Mouse (Mus musculus) MEL (cell line): ENCODE data around the gene Aplf. TPM values are rescaled to one million over a fixed set of nuclear protein-coding genes. Genes with fewer than 3 reads are reported as not detected.

Source experiments
- DNase-seq: peaks from one replicate; pipeline ENCODE4 v3.0.0; 2011; ENCODE audit warnings: low read depth, low spot score
- H3K27ac ChIP-seq: 2 replicates; pipeline ENCODE4 v1.5.1; 2012; ENCODE audit warnings: low read depth, mild to moderate bottlenecking, control low read depth, low read length, moderate library complexity; ENCODE audit not compliant: control insufficient read depth
- H3K27me3 ChIP-seq, 2 experiments: fragments of 150-350 bp in 1 of 2; sonication (generic) in 1 of 2; 2 replicates each; pipeline ENCODE4 v1.6.1; 2012; ENCODE audit warnings: low read length in 2 of 2, mild to moderate bottlenecking in 2 of 2, improper control_type of control experiment in 1 of 2, moderate library complexity in 1 of 2; ENCODE audit not compliant: insufficient read depth in 2 of 2, control insufficient read depth in 1 of 2
- H3K36me3 ChIP-seq, 2 experiments: 2 replicates each; pipeline ENCODE4 v1.6.1; 2012 to 2014; ENCODE audit warnings: low read length in 2 of 2, improper control_type of control experiment in 1 of 2, inconsistent platforms in 1 of 2, mild to moderate bottlenecking in 1 of 2; ENCODE audit not compliant: insufficient read depth in 2 of 2, control insufficient read depth in 1 of 2
- H3K4me1 ChIP-seq, 2 experiments: fragments of 150-350 bp in 1 of 2; sonication (generic) in 1 of 2; 2 replicates each; pipeline ENCODE4 v1.6.1; 2012; ENCODE audit warnings: low read length in 2 of 2, improper control_type of control experiment in 1 of 2, mild to moderate bottlenecking in 1 of 2; ENCODE audit not compliant: insufficient read depth in 2 of 2, control insufficient read depth in 1 of 2
- H3K4me3 ChIP-seq, 2 experiments: fragments of 150-350 bp in 1 of 2; sonication (generic) in 1 of 2; 2 replicates each; pipeline ENCODE4 v1.5.1; 2012; ENCODE audit warnings: low read depth in 2 of 2, low read length in 2 of 2, mild to moderate bottlenecking in 2 of 2, moderate library complexity in 2 of 2, control low read depth in 1 of 2, improper control_type of control experiment in 1 of 2; ENCODE audit not compliant: control insufficient read depth in 1 of 2, insufficient read depth in 1 of 2
- H3K79me2 ChIP-seq: 2 replicates; pipeline ENCODE4 v1.6.1; 2012; ENCODE audit warnings: mild to moderate bottlenecking, low read length, moderate library complexity; ENCODE audit not compliant: control insufficient read depth, poor library complexity, insufficient read depth
- H3K9ac ChIP-seq: 2 replicates; pipeline ENCODE4 v1.6.1; 2012; ENCODE audit warnings: low read depth, mild to moderate bottlenecking, control low read depth, low read length, moderate library complexity; ENCODE audit not compliant: control insufficient read depth, poor library complexity, severe bottlenecking
- H3K9me3 ChIP-seq: fragments of 150-350 bp; sonication (generic); replicated peaks from 2 replicates; pipeline ENCODE4 v1.6.1; 2012; ENCODE audit warnings: mild to moderate bottlenecking, low read length, improper control_type of control experiment, moderate library complexity; ENCODE audit not compliant: insufficient read depth
- EP300 ChIP-seq, 2 experiments: IDR thresholded peaks; 2 replicates each; pipeline ENCODE4 v1.6.1; 2011; ENCODE audit warnings: improper control_type of control experiment in 2 of 2, low read length in 2 of 2, low read depth in 1 of 2, mild to moderate bottlenecking in 1 of 2
- ETS1 ChIP-seq: IDR thresholded peaks from 2 replicates; pipeline ENCODE4 v1.6.1; 2012; ENCODE audit warnings: low read depth, mild to moderate bottlenecking, inconsistent platforms, low read length, improper control_type of control experiment, moderate library complexity
- GABPA ChIP-seq: IDR thresholded peaks from 2 replicates; pipeline ENCODE4 v1.6.1; 2012; ENCODE audit warnings: low read depth, mild to moderate bottlenecking, inconsistent platforms, low read length, improper control_type of control experiment, moderate library complexity
- KAT2A ChIP-seq: conservative IDR thresholded peaks from 2 replicates; pipeline ENCODE4 v1.6.1; 2012; ENCODE audit warnings: low read depth, low read length, improper control_type of control experiment, inconsistent platforms
- MAX ChIP-seq: IDR thresholded peaks from 2 replicates; pipeline ENCODE4 v1.6.1; 2011; ENCODE audit warnings: low read length, improper control_type of control experiment
- MAZ ChIP-seq: IDR thresholded peaks from 2 replicates; pipeline ENCODE4 v1.6.1; 2012; ENCODE audit warnings: low read depth, mild to moderate bottlenecking, inconsistent platforms, low read length, improper control_type of control experiment
- MEF2A ChIP-seq: IDR thresholded peaks from 2 replicates; pipeline ENCODE4 v1.6.1; 2014; ENCODE audit warnings: low read depth, mild to moderate bottlenecking, inconsistent platforms, low read length, improper control_type of control experiment; ENCODE audit not compliant: poor library complexity, insufficient replicate concordance, severe bottlenecking; ENCODE audit errors: extremely low read depth
- MXI1 ChIP-seq: IDR thresholded peaks from 2 replicates; pipeline ENCODE4 v1.6.1; 2011; ENCODE audit warnings: mild to moderate bottlenecking, low read depth, low read length, improper control_type of control experiment
- MYB ChIP-seq: IDR thresholded peaks from 2 replicates; pipeline ENCODE4 v1.6.1; 2011; ENCODE audit warnings: mild to moderate bottlenecking, low read depth, low read length, improper control_type of control experiment
- POLR2AphosphoS2 ChIP-seq: IDR thresholded peaks from 2 replicates; pipeline ENCODE4 v1.6.1; 2011; ENCODE audit warnings: low read length, improper control_type of control experiment
- RAD21 ChIP-seq: IDR thresholded peaks from 2 replicates; pipeline ENCODE4 v1.6.1; 2011; ENCODE audit warnings: mild to moderate bottlenecking, low read depth, low read length, improper control_type of control experiment
- SIN3A ChIP-seq: IDR thresholded peaks from 2 replicates; pipeline ENCODE4 v1.6.1; 2012; ENCODE audit warnings: low read length, improper control_type of control experiment, inconsistent platforms
- TCF12 ChIP-seq: IDR thresholded peaks from 2 replicates; pipeline ENCODE4 v1.6.1; 2014; ENCODE audit warnings: low read depth, mild to moderate bottlenecking, inconsistent platforms, low read length, improper control_type of control experiment, moderate library complexity
- USF1 ChIP-seq: IDR thresholded peaks from 2 replicates; pipeline ENCODE4 v1.6.1; 2014; ENCODE audit warnings: low read depth, mild to moderate bottlenecking, inconsistent platforms, low read length, improper control_type of control experiment, moderate library complexity
- ZNF384 ChIP-seq: IDR thresholded peaks from 2 replicates; pipeline ENCODE4 v1.6.1; 2012; ENCODE audit warnings: low read depth, mild to moderate bottlenecking, inconsistent platforms, low read length, improper control_type of control experiment
- polyA plus RNA-seq, 2 experiments: library from polyadenylated mRNA; stranded (reverse) in 1 of 2; unstranded in 1 of 2; fragments of >175 nt in 1 of 2; fragments of >200 nt in 1 of 2; gene quantifications; 2 replicates each; pipeline versions ENCODE4 v1.2.1 to v1.2.4; 2012; ENCODE audit warnings: low replicate concordance in 2 of 2, low read depth in 1 of 2; ENCODE audit not compliant: insufficient read length in 2 of 2, insufficient read depth in 1 of 2, missing spikeins in 1 of 2
- total RNA-seq: library from RNA; depleted of rRNA; stranded (reverse); fragments of 300-350 nt; gene quantifications from 2 replicates; pipeline ENCODE4 v1.2.3, GENCODE M21; 2012; rRNA removed

Aplf gene
- total and polyA plus RNA-seq, 3 experiments, result 12.6 to 20.3 TPM; not detected in 1

DNA sequence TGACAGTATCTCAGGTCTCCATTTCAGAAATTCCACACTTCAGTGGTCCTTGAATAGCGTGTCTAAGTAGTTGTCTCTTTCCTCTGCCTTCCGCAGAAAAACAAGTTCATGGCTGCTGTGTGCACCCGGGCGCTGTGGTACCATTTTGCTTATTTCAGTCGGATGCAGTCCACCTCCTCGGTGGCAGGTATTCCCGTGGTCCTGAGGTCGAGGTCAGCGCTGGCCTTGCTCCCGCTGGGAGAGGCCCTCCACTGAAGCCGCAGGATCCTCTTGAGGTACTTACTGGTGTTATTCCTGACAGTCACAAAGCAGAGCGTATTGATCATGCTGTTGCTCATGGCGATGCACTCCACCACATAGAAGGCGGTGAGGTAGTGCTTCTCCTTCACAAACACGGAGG lies 90.9 kb downstream of the Aplf start:
- H3K27ac ChIP-seq, result no peak overlapping the region
- H3K9ac ChIP-seq, result no peak overlapping the region
- H3K4me3 ChIP-seq, result no peak overlapping the region
- DNase-seq, result no peak
- no peaks in the 10 kb centered on the region for H3K27me3 ChIP-seq
- peaks cover 3 to 25% of the 10 kb centered on the region in 2 experiments; a peak in 2 of 4 replicates for H3K4me1 ChIP-seq
- H3K36me3 ChIP-seq, result peaks cover 0 to 13% of the 10 kb centered on the region in 2 experiments; a peak in 2 of 4 replicates
- TF ChIP-seq USF1 (no peak), KAT2A (no peak), MXI1 (no peak), MAZ (no peak), MYB (no peak), RAD21 (no peak), SIN3A (no peak), ETS1 (no peak), MEF2A (no peak), MAX (no peak), POLR2AphosphoS2 (no peak), GABPA (no peak), ZNF384 (no peak), EP300 (IDR thresholded peaks at IDR 0.05; ENCODE audit: low read depth in 1 of 2, low read length in 2 of 2) (no peak), TCF12 (no peak)
- H3K79me2 ChIP-seq, result no peaks in the 10 kb centered on the region
- no peaks in the 10 kb centered on the region for H3K9me3 ChIP-seq

Other genes starting within 250 kb of the Aplf start
- not detected in 2 replicates for gene Bmp10, start 243.2 kb downstream of the Aplf start, total RNA-seq
- not detected for gene Bmp10, start 243.2 kb downstream of the Aplf start, polyA plus RNA-seq
- gene Arhgap25, start 138.9 kb downstream of the Aplf start, total RNA-seq, result 3.4 and 3.5 TPM in 2 replicates
- 1 to 10 TPM in 1 of 2 experiments, not detected in 1; 5.2 TPM for gene Arhgap25, start 138.9 kb downstream of the Aplf start, polyA plus RNA-seq
- gene Prokr1, start 81.5 kb downstream of the Aplf start, total RNA-seq, result 1.3 and 1.4 TPM in 2 replicates
- 1 to 10 TPM in 1 of 2 experiments, not detected in 1; 1.4 TPM for gene Prokr1, start 81.5 kb downstream of the Aplf start, polyA plus RNA-seq
- gene Efcc1, start 58.7 kb upstream of the Aplf start, total RNA-seq, result 0.27 TPM in 1 of 2 replicates, not detected in the other
- 1 to 10 TPM in 1 of 2 experiments, not detected in 1; 1.2 TPM for gene Efcc1, start 58.7 kb upstream of the Aplf start, polyA plus RNA-seq
- gene Gp9, start 105.9 kb upstream of the Aplf start, total RNA-seq, result 2.4 and 3.9 TPM in 2 replicates
- gene Gp9, start 105.9 kb upstream of the Aplf start, polyA plus RNA-seq, result 10 to 100 TPM in 1 of 2 experiments, not detected in 1; 11.1 TPM
- 3.1 and 4.0 TPM in 2 replicates for gene Rab43, start 140.0 kb upstream of the Aplf start, total RNA-seq
- gene Rab43, start 140.0 kb upstream of the Aplf start, polyA plus RNA-seq, result 10 to 100 TPM in 1 of 2 experiments, not detected in 1; 13.2 TPM
- 9.6 and 9.9 TPM in 2 replicates for gene Gm45140, start 163.6 kb upstream of the Aplf start, total RNA-seq
- gene Gm45140, start 163.6 kb upstream of the Aplf start, polyA plus RNA-seq, result 10 to 100 TPM in 1 of 2 experiments, not detected in 1; 26.2 TPM
- gene Isy1, start 166.6 kb upstream of the Aplf start, total RNA-seq, result 60.5 and 64.5 TPM in 2 replicates
- gene Isy1, start 166.6 kb upstream of the Aplf start, polyA plus RNA-seq, result 100 to 1,000 TPM in 1 of 2 experiments, not detected in 1; 115 TPM
- gene Cnbp, start 178.9 kb upstream of the Aplf start, total RNA-seq, result 726 and 879 TPM in 2 replicates
- gene Cnbp, start 178.9 kb upstream of the Aplf start, polyA plus RNA-seq, result 100 to 1,000 TPM; 201 to 652 TPM
- gene Copg1, start 215.6 kb upstream of the Aplf start, total RNA-seq, result 83.1 and 85.0 TPM in 2 replicates
- 100 to 1,000 TPM; 117 to 681 TPM for gene Copg1, start 215.6 kb upstream of the Aplf start, polyA plus RNA-seq
- 26.3 and 26.8 TPM in 2 replicates for gene Hmces, start 241.7 kb upstream of the Aplf start, total RNA-seq
- 10 to 100 TPM in 1 of 2 experiments, not detected in 1; 23.6 TPM for gene Hmces, start 241.7 kb upstream of the Aplf start, polyA plus RNA-seq